Mouse (Mus musculus) forebrain, embryonic 11.5 days (tissue): ENCODE data around the gene Hoxb5. TPM values are rescaled to one million over a fixed set of nuclear protein-coding genes. Genes with fewer than 3 reads are reported as not detected.

ENCODE experiments used
- ATAC-seq: fragments of 200-750 bp; cut with Nextera tagmentation; replicated peaks from 2 replicates; pipeline ENCODE4 v1.8.0; 2017; ENCODE audit warnings: moderate TSS enrichment; ENCODE audit not compliant: low FRiP score
- DNase-seq: peaks from one replicate; pipeline ENCODE4 v3.0.0-alpha.2; 2017; ENCODE audit warnings: low spot score
- H3K27ac ChIP-seq: fragments of 300-500 bp; sonication (generic); 2 replicates; pipeline ENCODE4 v1.5.1; 2014; ENCODE audit warnings: low read depth, low read length
- H3K27me3 ChIP-seq: fragments of 300-500 bp; sonication (generic); 2 replicates; pipeline ENCODE4 v1.6.1; 2014; ENCODE audit warnings: mild to moderate bottlenecking, low read length, mixed read lengths; ENCODE audit not compliant: control insufficient read depth, insufficient read depth
- H3K36me3 ChIP-seq: fragments of 300-500 bp; sonication (generic); 2 replicates; pipeline ENCODE4 v1.6.1; 2014; ENCODE audit warnings: mild to moderate bottlenecking, low read length, moderate library complexity, mixed read lengths; ENCODE audit not compliant: control insufficient read depth, insufficient read depth
- H3K4me1 ChIP-seq: fragments of 300-500 bp; sonication (generic); replicated peaks from 2 replicates; pipeline ENCODE4 v1.6.1; 2014; ENCODE audit warnings: low read length, mixed read lengths; ENCODE audit not compliant: control insufficient read depth, insufficient read depth
- H3K4me2 ChIP-seq: fragments of 300-500 bp; sonication (generic); 2 replicates; pipeline ENCODE4 v1.6.1; 2014; ENCODE audit warnings: low read depth, mild to moderate bottlenecking, low read length, moderate library complexity, mixed read lengths; ENCODE audit not compliant: severe bottlenecking
- H3K4me3 ChIP-seq: fragments of 300-500 bp; sonication (generic); 2 replicates; pipeline ENCODE4 v1.5.1; 2014; ENCODE audit warnings: low read depth, low read length
- H3K9ac ChIP-seq: fragments of 300-500 bp; sonication (generic); 2 replicates; pipeline ENCODE4 v1.6.1; 2014; ENCODE audit warnings: low read length
- H3K9me3 ChIP-seq: fragments of 300-500 bp; sonication (generic); 2 replicates; pipeline ENCODE4 v1.6.1; 2016; ENCODE audit warnings: low read length, mixed read lengths; ENCODE audit not compliant: control insufficient read depth
- WGBS: fragments of 180-500 bp; shearing (Covaris S2); extraction: QIAGEN DNeasy Blood & Tissue Kit; methylation state at CpG from one replicate; pipeline ENCODE4 v1.1.7; 2014; 5-methylcytosine and 5-hydroxymethylcytosine counted together
- polyA plus RNA-seq: library from polyadenylated mRNA; unstranded; fragments of >200 nt; fragmentation: Nextera tagmentation; extraction: Ambion mirVana; gene quantifications from 2 replicates; pipeline ENCODE4 v1.2.1, GENCODE M21; 2014

The Hoxb5 gene
- polyA plus RNA-seq, 1 experiment from 2014 or later = not detected

- Histone ChIP-seq H3K9me3 (no peaks in the 10 kb centered on the region), H3K27ac (no peak overlapping the region), H3K27me3 (peaks cover 98% of the 10 kb centered on the region), H3K36me3 (no peaks in the 10 kb centered on the region), H3K4me2 (no peak overlapping the region), H3K4me3 (no peak overlapping the region), H3K9ac (no peak overlapping the region), H3K4me1 (no peaks in the 10 kb centered on the region)
- ATAC-seq (no peak), DNase-seq (no peak)
- WGBS = 1% methylated on average over 8 of the region's 8 CpGs
Observed at GRCm38 (mm10) chr11:96324965-96325364, 21.8 kb downstream of the Hoxb5 start.

GRCm38 (mm10) chr11:96325747-96326212 is 22.6 kb downstream of the Hoxb5 start:
- Histone ChIP-seq H3K4me3 (no peak overlapping the region), H3K36me3 (no peaks in the 10 kb centered on the region), H3K9ac (no peak overlapping the region), H3K4me1 (no peaks in the 10 kb centered on the region), H3K27ac (no peak overlapping the region), H3K4me2 (no peak overlapping the region), H3K9me3 (no peaks in the 10 kb centered on the region), H3K27me3 (peaks cover 98% of the 10 kb centered on the region)
- ATAC-seq = no peak
- WGBS = 1% methylated on average over 22 of the region's 22 CpGs
- DNase-seq = no peak

- Histone ChIP-seq H3K4me1 (no peaks in the 10 kb centered on the region), H3K4me3 (no peak overlapping the region), H3K27me3 (peaks cover 99% of the 10 kb centered on the region), H3K27ac (no peak overlapping the region), H3K36me3 (no peaks in the 10 kb centered on the region), H3K4me2 (no peak overlapping the region), H3K9ac (no peak overlapping the region), H3K9me3 (no peaks in the 10 kb centered on the region)
- DNase-seq (no peak), ATAC-seq (no peak)
- 0% methylated on average over 12 of the region's 12 CpGs for WGBS
Observed at GRCm38 (mm10) chr11:96326705-96327104, 23.6 kb downstream of the Hoxb5 start.

GRCm38 (mm10) chr11:96327122-96327521 is 24.0 kb downstream of the Hoxb5 start:
- Histone ChIP-seq H3K9ac (no peak overlapping the region), H3K27me3 (peaks cover 99% of the 10 kb centered on the region), H3K4me2 (no peak overlapping the region), H3K9me3 (no peaks in the 10 kb centered on the region), H3K27ac (no peak overlapping the region), H3K4me1 (no peaks in the 10 kb centered on the region), H3K4me3 (no peak overlapping the region), H3K36me3 (no peaks in the 10 kb centered on the region)
- 1% methylated on average over 7 of the region's 7 CpGs for WGBS
- DNase-seq = no peak
- no peak for ATAC-seq

- Histone ChIP-seq H3K27ac (no peak overlapping the region), H3K4me3 (no peak overlapping the region), H3K4me2 (no peak overlapping the region), H3K4me1 (no peaks in the 10 kb centered on the region), H3K9me3 (no peaks in the 10 kb centered on the region), H3K36me3 (no peaks in the 10 kb centered on the region), H3K27me3 (peaks cover 99% of the 10 kb centered on the region), H3K9ac (no peak overlapping the region)
- DNase-seq (no peak), ATAC-seq (no peak)
- 4% methylated on average over 5 of the region's 5 CpGs for WGBS
Observed at GRCm38 (mm10) chr11:96327750-96328149, 24.6 kb downstream of the Hoxb5 start.

- H3K36me3 ChIP-seq = no peaks in the 10 kb centered on the region
- DNase-seq = no peak
- H3K27ac ChIP-seq = no peak overlapping the region
- no peak overlapping the region for H3K4me2 ChIP-seq
- peaks cover 99% of the 10 kb centered on the region for H3K27me3 ChIP-seq
- no peaks in the 10 kb centered on the region for H3K9me3 ChIP-seq
- no peak for ATAC-seq
- H3K9ac ChIP-seq = no peak overlapping the region
- H3K4me1 ChIP-seq = no peaks in the 10 kb centered on the region
- no peak overlapping the region for H3K4me3 ChIP-seq
- 6% methylated on average over 8 of the region's 8 CpGs for WGBS
Observed at GRCm38 (mm10) chr11:96328605-96329004, 25.5 kb downstream of the Hoxb5 start.

- H3K27ac ChIP-seq = no peak overlapping the region
- no peak for ATAC-seq
Observed at GRCm38 (mm10) chr11:96332105-96332504, 29.0 kb downstream of the Hoxb5 start.

GRCm38 (mm10) chr11:96332618-96333032 is 29.5 kb downstream of the Hoxb5 start:
- peaks cover 100% of the 10 kb centered on the region for H3K27me3 ChIP-seq
- ATAC-seq (no peak), DNase-seq (no peak)
- H3K9me3 ChIP-seq = no peaks in the 10 kb centered on the region
- no peak overlapping the region for H3K27ac ChIP-seq
- peak overlapping the region; percentile 1; the same call in 1 of the 2 replicates for H3K4me3 ChIP-seq
- WGBS = under 1% methylated on average over 35 of the region's 35 CpGs
- H3K4me1 ChIP-seq = no peaks in the 10 kb centered on the region
- no peak overlapping the region for H3K9ac ChIP-seq
- H3K4me2 ChIP-seq = no peak overlapping the region
- H3K36me3 ChIP-seq = no peaks in the 10 kb centered on the region

More at GRCm38 (mm10) chr11:96332105-96332504, 29.0 kb downstream of the Hoxb5 start:
- no peak for DNase-seq
- Histone ChIP-seq H3K36me3 (no peaks in the 10 kb centered on the region), H3K4me2 (no peak overlapping the region), H3K9me3 (no peaks in the 10 kb centered on the region), H3K4me1 (no peaks in the 10 kb centered on the region), H3K27me3 (peaks cover 100% of the 10 kb centered on the region), H3K4me3 (no peak overlapping the region), H3K9ac (no peak overlapping the region)
- WGBS = 2% methylated on average over 8 of the region's 8 CpGs

- no peak overlapping the region for H3K9ac ChIP-seq
- peak overlapping the region; percentile 1; the same call in 1 of the 2 replicates for H3K4me3 ChIP-seq
- no peaks in the 10 kb centered on the region for H3K4me1 ChIP-seq
- no peaks in the 10 kb centered on the region for H3K9me3 ChIP-seq
- H3K36me3 ChIP-seq = no peaks in the 10 kb centered on the region
- H3K27ac ChIP-seq = no peak overlapping the region
- DNase-seq (no peak), ATAC-seq (no peak)
- peaks cover 100% of the 10 kb centered on the region for H3K27me3 ChIP-seq
- 1% methylated on average over 17 of the region's 17 CpGs for WGBS
- H3K4me2 ChIP-seq = no peak overlapping the region
Observed at GRCm38 (mm10) chr11:96333241-96334001, 30.3 kb downstream of the Hoxb5 start.
